Mouse (Mus musculus) adipocyte (in vitro differentiated cells): ENCODE results near the gene B4galt5.

Source experiments
- DNase-seq: peaks from one replicate; pipeline ENCODE4 v3.0.0-alpha.2; 2016; ENCODE audit warnings: low spot score

Gene B4galt5

DNA sequence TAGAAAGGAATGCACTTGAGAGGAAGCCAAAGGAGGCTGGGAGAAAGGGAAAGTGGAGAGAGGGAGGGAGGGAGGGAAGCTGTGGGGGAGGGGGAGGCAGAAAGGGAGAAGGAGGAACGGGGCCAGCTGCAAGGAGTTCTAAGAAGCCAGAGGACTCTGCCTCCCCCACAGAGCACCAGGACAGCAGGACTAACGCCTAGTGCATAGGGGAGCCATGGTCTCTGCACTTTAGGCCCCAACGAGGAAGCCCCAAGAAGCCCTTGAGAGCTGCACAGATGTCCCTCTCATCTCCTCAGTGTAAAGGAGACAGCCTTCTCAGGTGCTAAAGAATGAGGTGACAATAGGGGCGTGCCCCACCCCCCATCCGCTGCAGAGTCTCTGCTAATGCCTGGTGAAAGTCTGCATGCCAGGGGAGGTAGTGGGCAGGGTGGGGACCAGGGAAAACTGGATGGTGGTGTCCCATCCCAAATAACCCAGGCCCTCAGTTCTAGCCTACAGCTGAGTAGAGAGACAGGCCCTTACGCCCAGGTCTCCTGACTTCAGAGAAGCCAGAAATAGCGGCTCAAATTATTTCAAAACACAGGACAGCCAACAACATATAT, 98.1 kb downstream of the B4galt5 start:
- DNase-seq = peak; percentile 79

- DNase-seq = no peak
These were observed 98.8 kb downstream of the B4galt5 start for GRCm38 (mm10) chr2:167250003-167250735.

- DNase-seq = no peak
These were observed 99.4 kb downstream of the B4galt5 start for GRCm38 (mm10) chr2:167249591-167249990.
